Mouse (Mus musculus) gastrocnemius, postnatal 25 days (tissue): ENCODE results near the gene Ankrd44. TPM values are rescaled to one million over a fixed set of nuclear protein-coding genes. Genes with fewer than 3 reads are reported as not detected.

Experiments used
- DNase-seq: peaks from one replicate; pipeline ENCODE4 v3.0.0; 2022
- total RNA-seq, 2 experiments: library from RNA; stranded (reverse); gene quantifications; 1 replicate in 1 of 2; 2 replicates in 1 of 2; pipeline ENCODE4 v1.2.3; 2021

Gene Ankrd44
- total RNA-seq, 2 experiments from 2014 or later: 5.3 to 5.5 TPM

DNA sequence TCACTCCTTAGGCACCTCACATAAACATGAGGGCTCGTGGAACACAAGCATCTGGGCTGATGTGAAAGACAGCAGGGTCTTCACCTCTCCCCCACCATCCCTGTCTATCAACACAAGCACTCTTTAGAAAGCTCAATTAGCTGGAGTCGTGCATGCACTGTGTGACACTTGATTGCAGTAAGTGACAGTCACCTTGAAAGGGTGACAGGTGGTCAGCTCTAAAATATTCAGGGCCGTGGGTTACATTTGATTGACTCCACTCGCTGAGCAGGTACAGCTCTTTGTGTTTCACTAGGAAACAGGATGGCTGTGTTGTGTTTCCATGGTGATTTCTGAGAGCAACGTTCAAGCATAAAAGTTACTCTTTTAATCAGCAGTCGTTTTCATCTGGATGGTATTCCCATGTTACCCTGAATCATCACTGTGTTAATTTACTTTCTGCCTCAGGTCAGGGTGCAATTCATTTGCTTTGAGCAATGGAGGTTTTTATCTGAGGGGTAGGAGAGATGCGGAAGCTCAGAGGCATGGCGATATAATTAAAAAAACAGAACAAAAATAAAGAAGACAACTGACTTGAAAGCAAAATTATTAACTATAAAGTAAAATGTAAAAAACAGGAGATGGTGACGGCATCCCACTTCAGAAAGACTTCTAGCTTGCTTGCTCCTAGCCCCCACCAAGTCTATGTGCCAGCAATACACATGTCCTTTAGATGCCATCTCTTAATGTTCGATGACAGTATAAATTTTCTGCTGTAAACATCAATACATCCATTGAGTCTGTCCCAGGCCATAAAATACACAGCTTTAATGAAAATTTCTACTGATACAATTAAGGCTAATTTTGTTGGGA is 218.9 kb downstream of the Ankrd44 start:
- DNase-seq: no peak

DNA sequence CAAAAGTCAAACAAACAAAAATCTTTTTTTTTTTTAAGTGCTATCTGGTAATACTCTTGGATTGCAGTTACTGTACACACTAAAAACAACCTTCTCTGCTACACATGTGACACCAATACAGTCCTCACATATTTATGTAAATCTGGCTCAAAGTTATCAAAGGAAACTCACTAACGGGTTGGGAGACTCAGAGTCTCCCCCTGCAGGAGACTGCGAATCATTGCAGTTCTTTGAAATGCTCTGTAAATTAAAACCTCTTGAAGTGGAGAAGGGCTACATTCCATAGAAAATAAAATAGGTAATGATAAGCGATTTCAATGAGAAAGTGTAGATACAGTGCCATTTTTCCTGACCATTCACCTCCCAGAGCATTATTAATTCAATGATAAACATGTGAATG is 219.6 kb downstream of the Ankrd44 start:
- no peak for DNase-seq

DNA sequence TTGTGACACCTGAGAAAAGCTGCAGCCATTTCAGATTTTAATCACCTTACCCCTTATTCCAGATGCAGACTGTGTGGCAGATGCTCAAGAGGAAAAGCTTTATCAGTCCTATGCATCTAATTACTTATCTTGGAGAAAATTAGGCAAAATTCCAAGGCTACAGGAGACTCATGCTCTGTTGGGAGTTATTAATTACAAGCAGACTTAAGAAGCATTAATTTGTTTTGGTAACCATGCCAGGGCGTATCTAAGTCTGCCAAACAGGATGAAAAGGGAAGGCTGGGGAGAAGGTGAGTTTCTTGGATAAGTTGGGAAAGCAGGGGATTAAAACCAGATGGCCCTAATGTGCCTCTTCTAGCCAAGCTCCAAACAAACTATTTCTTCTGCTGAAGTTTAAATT is 222.7 kb downstream of the Ankrd44 start:
- no peak for DNase-seq

DNA sequence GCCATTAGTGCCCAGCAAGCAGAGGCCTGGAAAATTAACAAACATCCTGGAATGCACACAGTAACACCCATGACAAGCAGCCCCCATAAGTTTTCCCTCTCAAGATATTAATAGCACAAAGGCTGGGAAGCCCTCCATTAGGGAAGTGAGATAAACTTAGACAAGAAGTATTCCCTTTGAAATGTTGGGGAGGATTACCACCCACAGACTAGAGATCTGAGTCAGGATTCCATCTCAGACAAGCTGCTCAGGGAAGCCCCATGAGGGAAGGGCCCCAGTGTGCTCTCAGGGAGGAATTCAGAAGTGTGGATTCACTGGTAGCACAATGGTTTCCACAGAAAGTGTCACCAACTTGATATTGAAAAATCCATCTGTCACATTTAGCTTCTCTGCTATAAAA is 223.3 kb downstream of the Ankrd44 start:
- no peak for DNase-seq

GRCm38 (mm10) chr1:54695396-54695795 is 230.8 kb downstream of the Ankrd44 start:
- no peak for DNase-seq

GRCm38 (mm10) chr1:54691824-54692223 is 234.4 kb downstream of the Ankrd44 start:
- no peak for DNase-seq

DNA sequence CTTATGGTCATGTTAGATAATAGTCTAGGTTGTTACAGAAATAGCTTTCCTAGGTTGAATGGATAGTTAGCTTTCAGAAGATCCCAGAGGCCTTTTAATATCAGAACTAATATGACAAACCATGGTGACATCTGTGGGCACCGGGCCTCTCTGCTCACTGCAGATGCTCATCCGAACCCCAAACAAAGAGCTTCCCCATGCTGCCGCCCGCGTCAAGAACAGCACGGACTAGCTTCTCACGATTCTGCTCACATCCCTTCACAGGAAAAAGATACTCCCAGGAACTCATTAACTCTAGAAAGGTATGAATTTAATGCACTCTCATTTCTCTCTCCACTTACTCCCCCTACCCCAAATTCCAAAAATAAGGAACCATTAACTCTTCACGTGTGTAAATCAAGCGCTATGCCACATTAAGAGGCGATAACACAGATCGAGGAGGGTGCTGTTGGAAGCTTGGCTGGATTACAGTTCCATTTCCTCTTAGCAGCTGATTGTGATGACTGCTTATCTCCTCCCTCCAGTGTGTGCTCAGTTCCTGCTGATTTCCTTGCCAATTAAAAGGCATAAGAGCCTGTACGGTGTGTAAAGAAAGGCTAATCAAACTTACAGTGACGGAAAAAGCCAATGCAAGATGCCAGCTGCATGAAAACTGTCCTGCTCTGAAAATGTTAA is 235.8 kb downstream of the Ankrd44 start:
- no peak for DNase-seq

GRCm38 (mm10) chr1:54688441-54688840 is 237.7 kb downstream of the Ankrd44 start:
- no peak for DNase-seq

GRCm38 (mm10) chr1:54684316-54684715 is 241.9 kb downstream of the Ankrd44 start:
- DNase-seq: peak; percentile 12

DNA sequence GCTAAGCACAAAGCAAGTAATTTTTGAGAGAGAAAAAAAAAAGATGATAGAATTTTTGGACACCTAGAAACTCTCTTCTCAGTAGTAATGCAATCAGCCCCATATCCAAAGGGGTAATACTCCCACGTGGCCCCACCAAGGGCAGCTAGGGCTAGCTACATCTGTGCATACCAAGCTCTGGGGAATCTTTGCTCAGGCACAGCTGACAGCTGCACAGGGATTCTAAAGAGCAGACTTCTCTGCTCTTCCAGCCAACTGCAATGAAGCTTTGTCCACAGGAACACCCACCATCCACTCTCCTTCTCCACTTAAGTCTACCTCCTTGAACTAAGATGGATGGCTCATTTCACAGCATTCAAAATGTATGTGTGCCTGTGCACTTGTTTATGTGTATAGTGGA is 246.6 kb downstream of the Ankrd44 start:
- no peak for DNase-seq

GRCm38 (mm10) chr1:54678037-54678436 is 248.2 kb downstream of the Ankrd44 start:
- DNase-seq: no peak

- no peak for DNase-seq
Measured at GRCm38 (mm10) chr1:54675478-54675877, 250.7 kb downstream of the Ankrd44 start.

DNA sequence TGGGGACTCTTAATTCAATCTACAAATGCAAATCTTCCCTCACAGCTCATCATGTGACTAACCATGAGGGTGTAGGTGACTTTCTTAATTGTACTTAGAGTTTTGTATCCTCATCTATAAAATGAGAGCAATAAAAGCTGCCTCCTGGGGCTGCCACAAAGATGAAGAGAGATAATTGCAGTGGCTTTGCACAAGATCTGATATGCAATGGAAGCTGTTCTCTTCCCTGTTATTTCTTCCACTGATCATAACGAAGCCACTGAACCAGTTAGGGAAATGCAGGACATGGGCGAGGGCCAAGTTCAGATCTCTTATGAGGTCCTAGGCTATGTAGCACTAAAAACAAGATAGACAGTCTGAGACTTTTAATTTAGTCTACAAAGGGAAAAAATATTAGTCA is 258.2 kb downstream of the Ankrd44 start:
- DNase-seq: no peak

GRCm38 (mm10) chr1:54665582-54666405 is 260.4 kb downstream of the Ankrd44 start:
- no peak for DNase-seq

- DNase-seq: no peak
Measured at GRCm38 (mm10) chr1:54665095-54665494, 261.1 kb downstream of the Ankrd44 start.

GRCm38 (mm10) chr1:54660674-54661073 is 265.5 kb downstream of the Ankrd44 start:
- DNase-seq: no peak

DNA sequence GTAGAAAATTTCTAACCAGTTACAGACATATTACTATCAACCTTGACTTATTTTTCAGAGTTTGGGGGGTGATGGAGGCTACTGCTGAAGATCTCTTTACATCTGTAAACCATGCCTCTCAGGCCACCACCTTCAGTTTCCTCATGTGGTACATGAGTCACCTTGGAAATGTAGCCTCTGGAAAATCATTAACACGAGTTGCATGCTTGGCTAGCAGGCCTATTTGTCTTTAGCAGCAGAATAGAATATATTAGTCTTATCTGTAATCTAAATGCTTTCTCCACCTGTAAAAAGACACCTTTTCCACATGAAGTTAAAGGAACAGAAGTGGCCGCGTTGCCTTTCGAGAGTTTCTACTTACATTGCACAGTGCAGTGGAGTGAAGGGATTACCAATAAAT is 267.6 kb downstream of the Ankrd44 start:
- DNase-seq: no peak

GRCm38 (mm10) chr1:54648237-54648636 is 277.9 kb downstream of the Ankrd44 start:
- DNase-seq: no peak

GRCm38 (mm10) chr1:54647335-54647745 is 278.8 kb downstream of the Ankrd44 start:
- no peak for DNase-seq

- no peak for DNase-seq
Measured at GRCm38 (mm10) chr1:54640184-54640795, 285.9 kb downstream of the Ankrd44 start.

DNA sequence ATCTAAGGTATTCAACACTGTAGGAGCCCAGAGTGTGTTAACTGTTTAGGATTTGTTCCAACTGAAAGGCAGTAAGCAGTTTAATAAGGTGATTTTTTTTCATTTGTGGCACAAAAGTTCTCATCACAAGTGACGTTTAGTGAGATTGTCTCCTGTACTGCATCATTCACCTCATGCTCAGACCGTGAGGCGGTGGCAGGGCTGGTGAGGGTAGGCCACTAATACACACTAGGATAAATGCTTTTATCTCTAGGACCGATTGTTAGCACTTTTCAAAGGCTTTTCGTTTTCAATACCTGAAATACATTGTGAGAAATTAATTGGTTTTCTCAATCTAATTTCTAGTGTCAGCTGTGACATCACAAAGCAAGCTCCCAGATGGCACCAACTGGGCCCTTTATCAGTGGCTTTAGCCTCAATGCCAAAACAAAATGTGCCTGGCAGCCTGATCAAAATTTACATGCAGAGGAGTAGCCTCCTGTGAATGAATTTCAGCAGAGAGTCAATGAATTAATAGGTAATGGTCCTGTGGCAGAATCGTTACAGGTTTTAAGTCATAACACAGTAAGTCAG is 286.6 kb downstream of the Ankrd44 start:
- DNase-seq: no peak

- no peak for DNase-seq
Measured at GRCm38 (mm10) chr1:54639076-54639475, 287.1 kb downstream of the Ankrd44 start.
